Comparison of ENCODE assay signal across 8 mouse cellular contexts in genomic region chr11:79339808-79340781, GRCm38 (mm10). TPM values are rescaled to one million over a fixed set of nuclear protein-coding genes. Genes with fewer than 3 reads are reported as not detected.
A peak's percentile ranks its signal among the peaks of the same experiment; 100 is the strongest.
DNase-seq lines count a peak whose midpoint lies in the region; ATAC-seq and TF ChIP-seq lines count a peak whose summit lies in the region.

No protein-coding gene starts in this region.

- H3K27me3 ChIP-seq in hindbrain, postnatal 0 days (ENCODE audit: insufficient read depth, low read length) = no peaks in the 10 kb centered on the region
- H3K27me3 ChIP-seq in limb, embryonic 11.5 days (ENCODE audit: control insufficient read depth, insufficient read depth, low read length) = no peaks in the 10 kb centered on the region
- no peaks in the 10 kb centered on the region for H3K27me3 ChIP-seq in midbrain, embryonic 13.5 days
- H3K27me3 ChIP-seq in testis, adult 2 months (ENCODE audit: control insufficient read depth, insufficient read depth, low read length) = no peaks in the 10 kb centered on the region

- WGBS in hindbrain, postnatal 0 days = under 1% methylated on average over 27 of the region's 63 CpGs
- WGBS in limb, embryonic 11.5 days = under 1% methylated on average over 46 of the region's 63 CpGs
- WGBS in midbrain, embryonic 13.5 days = under 1% methylated on average over 33 of the region's 63 CpGs

- no peaks in the 10 kb centered on the region for H3K9me3 ChIP-seq in hindbrain, postnatal 0 days (ENCODE audit: low read length)
- H3K9me3 ChIP-seq in limb, embryonic 11.5 days (ENCODE audit: control insufficient read depth, low read length) = no peaks in the 10 kb centered on the region
- H3K9me3 ChIP-seq in midbrain, embryonic 13.5 days = no peaks in the 10 kb centered on the region

- 0 out of 2 replicates have a peak, but pooled peaks cover 15% of the 10 kb centered on the region for H3K4me1 ChIP-seq in hindbrain, postnatal 0 days (ENCODE audit: insufficient read depth, low read length)
- H3K4me1 ChIP-seq in limb, embryonic 11.5 days (ENCODE audit: control insufficient read depth, insufficient read depth, low read length) = peaks cover 9% of the 10 kb centered on the region
- H3K4me1 ChIP-seq in midbrain, embryonic 13.5 days (replicated peaks) = peaks cover 27% of the 10 kb centered on the region
- H3K4me1 ChIP-seq in testis, adult 2 months (ENCODE audit: control insufficient read depth, insufficient read depth, low read length) = peaks cover 12% of the 10 kb centered on the region

- peak overlapping the region; percentile 93 for H3K4me3 ChIP-seq in hindbrain, postnatal 0 days (ENCODE audit: low read length)
- peak overlapping the region; percentile 97 for H3K4me3 ChIP-seq in limb, embryonic 11.5 days (ENCODE audit: low read depth, low read length)
- H3K4me3 ChIP-seq in midbrain, embryonic 13.5 days (replicated peaks) = peak overlapping the region; percentile 86
- H3K4me3 ChIP-seq in testis, adult 2 months (ENCODE audit: control insufficient read depth, low read depth, low read length) = peak overlapping the region; percentile 98

- DNase-seq in spleen, postnatal 10 days (ENCODE audit: low spot score in 2 of 2) = peak; percentile 14 to 36
- DNase-seq in spleen, postnatal 14 days (ENCODE audit: low spot score in 2 of 2) = no peak
- DNase-seq in cerebellum, adult 9-11 months = peak; percentile 55
- DNase-seq in gastrocnemius, adult 18-20 months (ENCODE audit: low spot score) = peak; percentile 12
- DNase-seq in hindbrain, postnatal 0 days (ENCODE audit: low spot score) = peak; percentile 64
- DNase-seq in limb, embryonic 11.5 days (ENCODE audit: low spot score) = peak; percentile 66

- H3K27ac ChIP-seq in hindbrain, postnatal 0 days = peak overlapping the region; percentile 95
- H3K27ac ChIP-seq in limb, embryonic 11.5 days (replicated peaks; ENCODE audit: low read depth, low read length) = peak overlapping the region; percentile 86
- H3K27ac ChIP-seq in midbrain, embryonic 13.5 days = peak overlapping the region; percentile 94
- H3K27ac ChIP-seq in testis, adult 2 months (ENCODE audit: control insufficient read depth, insufficient read depth, low read depth, low read length) = peak overlapping the region; percentile 63

- no peak for TF ChIP-seq POLR2A in testis, adult 2 months (IDR thresholded peaks at IDR 0.05; ENCODE audit: control insufficient read depth, low read depth, low read length)

- H3K4me2 ChIP-seq in hindbrain, postnatal 0 days (ENCODE audit: low read depth, low read length) = peak overlapping the region; percentile 84
- H3K4me2 ChIP-seq in limb, embryonic 11.5 days (ENCODE audit: low read depth, severe bottlenecking) = peak overlapping the region; percentile 78
- peak overlapping the region; percentile 86 for H3K4me2 ChIP-seq in midbrain, embryonic 13.5 days (replicated peaks)

- no peaks in the 10 kb centered on the region for H3K36me3 ChIP-seq in hindbrain, postnatal 0 days (ENCODE audit: insufficient read depth, low read length)
- H3K36me3 ChIP-seq in limb, embryonic 11.5 days (ENCODE audit: control insufficient read depth, insufficient read depth, low read length) = peaks cover 2% of the 10 kb centered on the region; the same call in 1 of the 2 replicates
- 0 out of 2 replicates have a peak, but pooled peaks cover 6% of the 10 kb centered on the region for H3K36me3 ChIP-seq in midbrain, embryonic 13.5 days
- 0 out of 2 replicates have a peak, but pooled peaks cover 2% of the 10 kb centered on the region for H3K36me3 ChIP-seq in testis, adult 2 months (ENCODE audit: control insufficient read depth, insufficient read depth, low read length)

- peak; percentile 73 for ATAC-seq in hindbrain, postnatal 0 days
- ATAC-seq in limb, embryonic 11.5 days (ENCODE audit: insufficient number of reproducible peaks, low FRiP score, low TSS enrichment, low read depth) = peak; percentile 74
- ATAC-seq in midbrain, embryonic 13.5 days = peak; percentile 85

- H3K9ac ChIP-seq in hindbrain, postnatal 0 days (replicated peaks; ENCODE audit: low read length) = peak overlapping the region; percentile 98
- peak overlapping the region; percentile 95 for H3K9ac ChIP-seq in limb, embryonic 11.5 days (ENCODE audit: low read length)
- peak overlapping the region; percentile 90 for H3K9ac ChIP-seq in midbrain, embryonic 13.5 days (replicated peaks)

- TF ChIP-seq CTCF in hindbrain, postnatal 0 days (IDR thresholded peaks at IDR 0.05; ENCODE audit: low read depth) = no peak
- no peak for TF ChIP-seq CTCF in testis, adult 2 months (IDR thresholded peaks at IDR 0.05; ENCODE audit: control insufficient read depth, insufficient read depth, insufficient replicate concordance, low read depth, low read length)

RNA-seq across cellular contexts. Expression of gene Nf1, which starts 0.6 kb away (rescaled TPM):
- total RNA-seq in gastrocnemius, adult 18-20 months (2021) = 10 to 100 TPM; 13.9 to 18.6 TPM
- total RNA-seq in hindbrain, postnatal 0 days (2014; rRNA removed) = 68.4 and 73.6 TPM in 2 replicates
- 7.3 and 8.7 TPM in 2 replicates for polyA plus RNA-seq in hindbrain, postnatal 0 days (2015; fragmentation: Nextera tagmentation; extraction: Ambion mirVana)
- 9.9 and 10.1 TPM in 2 replicates for polyA plus RNA-seq in limb, embryonic 11.5 days (2014; fragmentation: Nextera tagmentation; extraction: Ambion mirVana)
- polyA plus RNA-seq in midbrain, embryonic 13.5 days (2015; fragmentation: Nextera tagmentation; extraction: Ambion mirVana) = 7.2 and 8.0 TPM in 2 replicates
- polyA plus RNA-seq in testis, adult 2 months (2012; rRNA removed) = 24.1 and 29.3 TPM in 2 replicates

RNA-seq across cellular contexts. Expression of gene Gm9964, which starts 43.4 kb away (rescaled TPM):
- not detected for total RNA-seq in gastrocnemius, adult 18-20 months (2021)
- total RNA-seq in hindbrain, postnatal 0 days (2014; rRNA removed) = not detected in 2 replicates
- polyA plus RNA-seq in hindbrain, postnatal 0 days (2015; fragmentation: Nextera tagmentation; extraction: Ambion mirVana) = not detected in 2 replicates
- polyA plus RNA-seq in limb, embryonic 11.5 days (2014; fragmentation: Nextera tagmentation; extraction: Ambion mirVana) = not detected in 2 replicates
- polyA plus RNA-seq in midbrain, embryonic 13.5 days (2015; fragmentation: Nextera tagmentation; extraction: Ambion mirVana) = not detected in 2 replicates
- 0.21 TPM in 1 of 2 replicates, not detected in the other for polyA plus RNA-seq in testis, adult 2 months (2012; rRNA removed)

Comparison
In these comparisons a context has a peak if more than half of its experiments do, and no peak if none do; other contexts are left out.
1. DNase-seq: peak in spleen, postnatal 10 days (2 of 2), cerebellum, adult 9-11 months (single experiment), gastrocnemius, adult 18-20 months (single experiment), hindbrain, postnatal 0 days (single experiment) and limb, embryonic 11.5 days (single experiment); none in spleen, postnatal 14 days (0 of 2).
2. Peak in every context shown above with its lines, with median percentiles within 50 percentile points of each other: ATAC-seq, H3K27ac ChIP-seq, H3K4me2 ChIP-seq, H3K4me3 ChIP-seq and H3K9ac ChIP-seq.